Comparison of ENCODE assay signal across 8 mouse cellular contexts in the genomic region with DNA sequence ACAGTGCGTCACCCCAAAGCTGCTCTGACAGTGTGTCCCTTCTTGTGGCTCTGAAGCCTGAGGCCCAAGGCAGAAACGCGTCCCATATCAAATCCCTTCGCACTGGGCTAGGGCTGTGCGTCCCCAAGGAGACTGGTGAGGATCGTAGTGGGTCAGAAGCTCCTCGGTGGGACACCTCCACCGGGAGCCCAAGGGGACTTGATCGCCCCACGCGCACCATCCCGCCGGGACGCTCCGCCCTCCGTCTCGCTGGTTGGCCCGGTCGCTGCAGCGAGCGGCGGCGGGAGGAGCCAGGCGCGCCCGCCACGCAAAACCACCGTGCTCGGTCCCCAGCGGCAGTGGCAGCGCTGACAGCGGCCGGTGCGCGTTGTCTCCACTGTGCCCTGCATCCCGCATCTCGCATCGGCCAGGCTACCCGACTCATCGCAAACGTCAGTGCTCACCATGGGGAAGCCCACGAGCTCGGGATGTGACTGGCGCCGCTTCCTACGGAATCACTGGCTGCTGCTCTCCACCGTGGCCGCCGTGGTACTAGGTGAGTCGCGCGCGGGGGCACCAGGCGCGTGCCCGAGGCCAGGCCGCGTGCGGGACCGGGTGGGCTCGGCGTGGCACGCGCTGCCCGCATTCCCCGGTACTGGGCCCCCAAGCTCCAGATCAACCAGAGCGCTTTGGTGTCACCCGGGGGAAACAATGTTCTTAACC. TPM values are rescaled to one million over a fixed set of nuclear protein-coding genes. Genes with fewer than 3 reads are reported as not detected.
DNase-seq lines count a peak whose midpoint lies in the region.

A gene (plus strand): TSS at position 252 of the 702 bp plus-strand sequence.

- DNase-seq in adrenal gland, adult 2 months: peak; percentile 80
- DNase-seq in cerebellum, postnatal 25 days: peak; percentile 86 to 90
- DNase-seq in frontal cortex, postnatal 36 days (ENCODE audit: low spot score in 2 of 2): peak; percentile 84
- DNase-seq in induced T-regulatory cell, adult 2 months (ENCODE audit: low read depth): peak; percentile 36
- peak; percentile 79 to 91 for DNase-seq in left cerebral cortex, adult 18-20 months (ENCODE audit: low spot score in 2 of 2)
- peak; percentile 59 for DNase-seq in lung, postnatal 14 days
- DNase-seq in right cerebral cortex, adult 2 months (ENCODE audit: low spot score in 2 of 2): peak; percentile 82 to 84
- DNase-seq in spleen, postnatal 36 days (ENCODE audit: low spot score in 2 of 2): no peak

RNA-seq across cellular contexts. Expression of the gene that starts here (rescaled TPM):
- 1 to 10 TPM in 1 of 2 experiments, under 1 TPM in 1; 0.89 to 1.5 TPM for total RNA-seq in adrenal gland, adult 2 months (2021)
- 0.59 and 0.64 TPM in 2 replicates for polyA plus RNA-seq in adrenal gland, adult 2 months (2012; rRNA removed)
- total RNA-seq in left cerebral cortex, adult 18-20 months (2021): 100 to 1,000 TPM in 1 of 2 experiments, 10 to 100 TPM in 1; 99.8 to 102 TPM

Comparison
In these comparisons a context has a peak if more than half of its experiments do, and no peak if none do; other contexts are left out.
1. RNA of the gene that starts here (total RNA-seq): 99.8 to 102 TPM in left cerebral cortex, adult 18-20 months; 0.89 to 1.5 TPM in adrenal gland, adult 2 months; every median in the first group is over 10 times any median in the second.
2. DNase-seq: peak in adrenal gland, adult 2 months (single experiment), cerebellum, postnatal 25 days (2 of 2), frontal cortex, postnatal 36 days (2 of 2), induced T-regulatory cell, adult 2 months (single experiment), left cerebral cortex, adult 18-20 months (2 of 2), lung, postnatal 14 days (single experiment) and right cerebral cortex, adult 2 months (2 of 2); none in spleen, postnatal 36 days (0 of 2).